ENCODE assay signal across 27 mouse cellular contexts in genomic region chr1:37602268-37602667, GRCm38 (mm10).
DNase-seq lines count a peak whose midpoint lies in the region; ATAC-seq lines count a peak whose summit lies in the region.
"Had no signal": no experiment of that assay in that cellular context is flagged by ENCODE, and none has a peak within 500 bp of the region (broad histone marks: within the 10 kb centered on the region; RNA-seq: fewer than 3 reads in every experiment).

No protein-coding gene starts in this region.

- H3K4me3 ChIP-seq in midbrain, embryonic 10.5 days, result no peak overlapping the region
- H3K4me3 ChIP-seq: embryonic facial prominence, embryonic 12.5 days; heart, embryonic 12.5 days; hindbrain, embryonic 13.5 days; limb, embryonic 10.5 days; limb, embryonic 15.5 days; lung, embryonic 15.5 days; midbrain, embryonic 12.5 days; myocyte; neural tube, embryonic 12.5 days; stomach, embryonic 15.5 days had no signal

- H3K27ac ChIP-seq in midbrain, embryonic 10.5 days (replicated peaks), result no peak overlapping the region
- H3K27ac ChIP-seq: embryonic facial prominence, embryonic 12.5 days; hindbrain, embryonic 13.5 days; kidney, postnatal 0 days; limb, embryonic 10.5 days; limb, embryonic 15.5 days; liver, embryonic 14.5 days; lung, embryonic 15.5 days; midbrain, embryonic 12.5 days; neural tube, embryonic 12.5 days; stomach, embryonic 15.5 days had no signal

- peak; percentile 16 to 20 for DNase-seq in spleen, postnatal 36 days (ENCODE audit: low spot score in 2 of 2)
- DNase-seq in spleen, postnatal 14 days (ENCODE audit: low spot score in 2 of 2), result no peak
- peak; percentile 1 for DNase-seq in urinary bladder, postnatal 10 days (ENCODE audit: low spot score)
- no peak for DNase-seq in urinary bladder, postnatal 4 days (ENCODE audit: low spot score in 2 of 2)
- DNase-seq in midbrain, embryonic 10.5 days (ENCODE audit: low spot score), result no peak
- DNase-seq: adrenal gland, postnatal 25 days; cerebellum, adult 8-10 months; cerebellum, postnatal 25 days; gastrocnemius, postnatal 36 days; heart, postnatal 4 days; kidney, adult 8-10 months; right cerebral cortex, adult 18-20 months had no signal

- WGBS in midbrain, embryonic 10.5 days, result 87% methylated on average over 4 of the region's 4 CpGs

- no peaks in the 10 kb centered on the region for H3K36me3 ChIP-seq in midbrain, embryonic 10.5 days
- H3K36me3 ChIP-seq: embryonic facial prominence, embryonic 12.5 days; heart, embryonic 12.5 days; hindbrain, embryonic 13.5 days; limb, embryonic 10.5 days; limb, embryonic 15.5 days; lung, embryonic 15.5 days; midbrain, embryonic 12.5 days; neural tube, embryonic 12.5 days; stomach, embryonic 15.5 days had no signal

- H3K4me1 ChIP-seq in midbrain, embryonic 10.5 days, result peaks cover 4% of the 10 kb centered on the region; the same call in 1 of the 2 replicates
- H3K4me1 ChIP-seq: embryonic facial prominence, embryonic 12.5 days; limb, embryonic 10.5 days; limb, embryonic 15.5 days; lung, embryonic 15.5 days; midbrain, embryonic 12.5 days; neural tube, embryonic 12.5 days; stomach, embryonic 15.5 days had no signal

- H3K9me3 ChIP-seq in midbrain, embryonic 10.5 days (replicated peaks), result no peaks in the 10 kb centered on the region
- H3K9me3 ChIP-seq: embryonic facial prominence, embryonic 12.5 days; heart, embryonic 12.5 days; hindbrain, embryonic 13.5 days; limb, embryonic 10.5 days; limb, embryonic 15.5 days; lung, embryonic 15.5 days; midbrain, embryonic 12.5 days; neural tube, embryonic 12.5 days; stomach, embryonic 15.5 days had no signal

- peak; percentile 54 for ATAC-seq in megakaryocyte progenitor cell, adult 5-6 weeks (replicated peaks; ENCODE audit: poor library complexity)
- ATAC-seq: forebrain, embryonic 14.5 days; intestine, embryonic 16.5 days had no signal

- H3K27me3 ChIP-seq in midbrain, embryonic 10.5 days (ENCODE audit: low read depth, poor library complexity, severe bottlenecking), result no peaks in the 10 kb centered on the region
- H3K27me3 ChIP-seq: embryonic facial prominence, embryonic 12.5 days; heart, embryonic 12.5 days; hindbrain, embryonic 13.5 days; limb, embryonic 15.5 days; lung, embryonic 15.5 days; midbrain, embryonic 12.5 days; neural tube, embryonic 12.5 days; stomach, embryonic 15.5 days had no signal

Comparison
In these comparisons a context has a peak if more than half of its experiments do, and no peak if none do; other contexts are left out.
1. DNase-seq: peak in spleen, postnatal 36 days (2 of 2) and urinary bladder, postnatal 10 days (single experiment); none in spleen, postnatal 14 days (0 of 2), urinary bladder, postnatal 4 days (0 of 2) and midbrain, embryonic 10.5 days (single experiment).